Mouse (Mus musculus): Measurements from ENCODE around the gene Slc5a5. TPM values are rescaled to one million over a fixed set of nuclear protein-coding genes. Genes with fewer than 3 reads are reported as not detected.
"Not testable (repeated sequence)": the region's sequence is repeated elsewhere in the genome, so short reads cannot be mapped to it uniquely, and the experiment has no call there.

Slc5a5 gene
- total RNA-seq, 1 experiment from 2014 or later, result not detected

DNA sequence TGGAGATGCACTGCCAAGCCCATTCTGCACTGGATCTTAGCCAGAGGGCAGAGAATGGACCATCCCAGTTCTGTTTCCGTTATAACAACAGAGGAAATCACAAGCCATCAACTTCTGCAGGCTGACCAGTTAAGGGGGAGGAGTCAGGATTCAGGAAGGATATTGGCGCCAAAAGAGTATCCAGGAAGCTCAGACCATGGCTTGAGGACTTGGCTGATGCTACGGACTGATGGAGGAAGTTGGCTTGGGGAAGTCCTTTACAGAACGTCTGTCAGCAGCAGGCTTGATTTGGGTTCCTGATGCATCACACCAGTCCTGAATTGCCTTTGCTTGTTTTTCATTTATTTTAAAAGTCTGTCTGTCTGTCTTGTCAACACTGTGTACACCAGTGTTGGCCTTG lies 12.0 kb upstream of the Slc5a5 start:
- peak; percentile 76 for ATAC-seq (replicated peaks; ENCODE audit: insufficient number of reproducible peaks, low FRiP score, low TSS enrichment, poor library complexity, severe bottlenecking)

DNA sequence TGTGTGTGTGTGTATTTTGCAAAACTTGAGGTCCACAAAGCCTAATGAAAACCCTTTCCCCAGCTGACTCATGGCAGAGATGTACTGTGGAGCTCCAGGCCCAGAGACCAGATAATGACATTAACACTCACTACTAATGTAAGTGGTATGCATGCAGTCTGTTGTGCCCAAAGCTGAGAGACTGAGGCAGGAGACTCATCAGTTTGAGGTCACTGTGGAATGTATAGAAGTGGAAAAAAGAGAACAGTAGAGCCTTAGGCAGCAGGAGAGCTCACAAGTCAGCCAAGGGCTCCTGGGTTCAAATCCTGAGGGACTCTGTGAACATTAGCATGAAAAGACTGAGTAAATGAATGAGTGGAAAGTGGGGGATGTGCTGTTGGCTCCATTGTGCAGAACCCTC lies 11.0 kb upstream of the Slc5a5 start:
- no peak for ATAC-seq (replicated peaks; ENCODE audit: insufficient number of reproducible peaks, low FRiP score, low TSS enrichment, poor library complexity, severe bottlenecking)

DNA sequence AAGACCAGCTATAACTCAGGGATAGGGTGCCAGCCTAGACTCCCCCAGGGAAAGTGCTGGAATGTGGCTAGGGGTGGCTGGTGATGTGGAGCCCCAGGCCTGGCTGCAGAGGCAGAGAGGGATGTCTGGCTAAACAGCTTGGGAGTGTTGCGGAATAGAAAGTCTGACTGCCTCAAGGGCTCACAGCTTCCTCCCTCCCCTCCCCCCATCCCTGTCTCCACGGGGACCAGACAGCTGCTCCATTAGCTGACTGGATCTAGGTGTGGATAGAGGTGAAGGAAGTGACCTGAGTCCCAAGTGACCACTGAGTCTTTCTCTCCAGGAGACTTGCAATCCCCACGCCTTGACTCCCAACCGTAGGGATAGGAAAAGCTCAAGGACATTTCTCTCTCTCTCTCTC lies 10.6 kb upstream of the Slc5a5 start:
- ATAC-seq (replicated peaks; ENCODE audit: insufficient number of reproducible peaks, low FRiP score, low TSS enrichment, poor library complexity, severe bottlenecking), result no peak

DNA sequence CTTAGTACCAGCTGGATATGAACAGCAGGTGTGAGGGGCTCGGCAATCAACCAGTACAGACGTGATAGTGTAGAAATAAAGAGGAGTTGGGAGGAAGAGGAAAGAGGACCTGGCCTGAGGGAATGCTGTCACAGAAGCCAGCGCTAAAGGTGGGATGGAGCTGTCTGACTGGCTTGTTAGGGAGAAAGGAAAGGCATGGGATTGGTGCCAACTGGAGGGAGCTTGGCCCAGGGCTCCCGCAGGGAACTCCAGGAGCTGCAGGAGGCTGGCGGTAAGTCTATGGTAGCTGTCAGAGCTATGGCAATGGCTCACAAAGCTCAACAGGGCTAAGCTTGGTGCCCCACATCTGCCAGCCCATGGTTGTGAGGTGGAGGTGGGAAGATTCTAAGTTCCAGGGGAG lies 9.7 kb upstream of the Slc5a5 start:
- ATAC-seq (replicated peaks; ENCODE audit: insufficient number of reproducible peaks, low FRiP score, low TSS enrichment, poor library complexity, severe bottlenecking), result no peak

DNA sequence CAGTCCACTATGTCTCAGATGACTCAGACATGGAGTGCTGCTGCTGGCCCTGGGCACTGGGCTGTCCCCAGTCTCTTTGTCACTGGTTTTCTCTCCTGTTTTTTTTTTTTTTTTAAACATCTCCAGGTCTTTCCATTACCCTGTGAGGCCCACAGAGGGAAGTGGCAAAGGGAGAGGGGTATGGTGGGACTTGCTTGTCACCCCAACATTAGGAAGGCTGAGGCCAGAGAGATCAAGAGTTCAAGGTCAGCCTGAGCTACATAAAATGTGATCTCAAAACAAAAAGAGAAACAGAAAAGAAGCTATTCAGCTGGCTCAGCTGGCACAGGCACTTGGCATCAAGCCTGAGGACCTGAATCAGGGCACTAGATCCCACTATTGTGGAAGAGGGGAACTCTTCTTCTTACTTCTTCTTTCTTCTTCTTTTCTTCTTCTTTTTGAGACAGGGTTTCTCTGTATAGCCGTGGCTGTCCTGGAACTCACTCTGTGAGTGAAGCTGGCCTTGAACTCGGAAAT lies 8.4 kb upstream of the Slc5a5 start:
- ATAC-seq (replicated peaks; ENCODE audit: insufficient number of reproducible peaks, low FRiP score, low TSS enrichment, poor library complexity, severe bottlenecking), result no peak

DNA sequence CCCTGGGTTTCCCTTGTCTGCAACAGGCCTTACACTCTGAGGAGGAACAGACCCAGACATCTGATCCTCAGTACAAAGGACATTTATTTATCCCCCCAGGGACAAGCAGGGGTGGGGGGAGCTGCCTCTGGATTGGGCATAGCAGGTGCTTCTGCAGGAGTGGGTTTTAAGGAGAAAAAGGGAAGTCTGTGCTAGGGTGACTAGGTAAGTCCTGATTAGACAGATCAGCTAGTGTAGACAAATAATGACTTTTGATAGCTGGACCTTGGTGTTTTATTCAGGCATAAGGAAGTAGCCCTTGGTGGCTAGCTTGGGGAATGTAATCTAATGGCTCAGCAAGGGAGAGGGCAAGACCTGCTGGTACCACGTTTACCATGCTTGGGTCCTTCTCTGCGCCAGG lies 6.7 kb upstream of the Slc5a5 start:
- ATAC-seq (replicated peaks; ENCODE audit: insufficient number of reproducible peaks, low FRiP score, low TSS enrichment, poor library complexity, severe bottlenecking), result no peak

DNA sequence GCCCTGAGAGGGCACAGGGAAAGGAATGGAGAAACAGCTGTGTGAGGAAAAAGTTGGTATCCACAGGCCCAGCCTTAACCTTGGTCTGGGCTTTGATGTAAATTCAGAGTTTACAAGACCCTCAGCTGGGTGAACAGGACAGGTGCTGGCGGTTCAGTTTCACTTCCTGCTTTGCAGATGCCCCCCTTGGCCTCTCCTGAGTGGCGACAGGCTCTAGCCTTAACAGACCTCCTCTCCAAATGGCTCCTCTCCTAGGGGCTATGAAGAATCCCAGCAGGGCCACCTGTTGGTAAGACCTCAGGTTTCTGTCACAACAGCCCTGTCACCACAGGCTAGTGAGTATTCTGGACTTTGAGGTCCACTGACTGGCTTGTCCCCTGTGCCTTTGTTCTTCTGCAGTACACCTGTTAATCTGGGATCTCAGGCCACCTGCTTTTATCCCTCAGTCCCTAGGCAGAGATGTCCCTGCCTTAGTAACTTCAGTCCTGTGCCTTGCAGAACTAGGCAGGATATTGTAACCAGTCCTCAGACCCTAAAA lies 6.2 kb upstream of the Slc5a5 start:
- no peak for ATAC-seq (replicated peaks; ENCODE audit: insufficient number of reproducible peaks, low FRiP score, low TSS enrichment, poor library complexity, severe bottlenecking)

DNA sequence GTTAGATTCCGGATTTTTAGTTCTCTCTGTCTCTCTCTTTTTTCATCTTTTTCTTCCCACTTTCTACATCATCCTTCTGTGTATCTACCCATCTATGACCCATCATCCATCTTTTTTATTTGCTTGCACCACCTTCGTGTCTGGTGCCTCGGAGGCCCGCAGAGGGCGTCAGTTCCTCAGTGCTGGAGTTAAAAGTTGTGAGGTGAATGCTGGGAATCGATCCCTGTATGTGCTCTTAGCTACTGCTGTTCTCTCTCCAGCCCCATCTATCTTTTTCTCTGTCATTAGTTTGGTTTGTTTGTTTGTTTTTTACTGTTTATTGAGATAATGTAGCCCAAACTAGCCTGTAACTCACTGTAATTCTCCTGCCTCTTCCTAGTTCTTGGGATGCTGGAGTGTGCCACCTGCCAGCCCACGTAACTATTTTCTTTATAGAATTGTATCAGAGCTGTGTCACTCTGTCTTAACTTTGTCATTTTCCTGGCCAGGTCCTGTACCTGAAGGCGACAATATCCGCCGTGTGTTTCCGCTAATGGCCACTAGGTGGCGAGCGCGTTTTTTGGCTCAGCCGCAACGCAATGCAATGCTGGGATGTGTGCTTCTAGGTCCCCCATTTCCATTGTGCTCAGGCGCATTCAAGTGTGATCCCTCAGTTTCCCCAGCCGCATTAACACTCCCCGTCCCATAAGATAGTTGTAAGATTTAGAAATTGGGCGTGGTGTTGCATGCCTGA lies 5.3 kb upstream of the Slc5a5 start:
- ATAC-seq (replicated peaks; ENCODE audit: insufficient number of reproducible peaks, low FRiP score, low TSS enrichment, poor library complexity, severe bottlenecking), result peak; percentile 41; the same call in 1 of the 2 replicates

DNA sequence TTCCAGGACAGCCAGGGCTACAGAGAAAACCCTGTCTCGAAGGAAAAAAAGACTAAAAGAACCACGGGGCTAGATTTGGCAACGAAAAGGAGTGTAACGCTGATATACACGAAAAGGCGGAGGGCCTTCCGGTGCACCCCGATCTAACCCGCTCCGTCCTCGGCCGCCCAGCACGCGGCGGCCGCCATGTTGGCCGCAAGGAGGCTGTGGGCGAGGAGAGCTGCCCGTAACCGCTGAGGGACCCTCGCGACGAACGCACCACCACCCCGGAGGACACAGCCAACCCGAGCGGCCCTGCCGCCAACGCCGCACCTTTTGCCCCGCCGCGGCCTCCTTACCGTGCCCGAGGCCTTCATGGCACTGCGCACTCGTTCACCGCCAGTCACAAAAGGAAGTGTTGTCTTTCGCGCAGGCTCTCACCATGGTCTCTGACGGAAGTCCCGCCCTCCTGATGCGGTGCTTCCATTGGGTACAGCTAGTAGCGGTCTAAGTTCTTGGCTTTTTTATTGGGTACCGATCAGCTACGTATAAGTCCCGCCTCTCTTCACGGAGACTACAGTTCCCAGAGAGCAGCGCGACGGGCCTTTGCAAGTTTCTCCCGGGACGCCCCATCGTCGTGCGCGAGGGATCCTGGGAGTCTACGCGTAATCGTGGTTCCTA lies 4.6 kb upstream of the Slc5a5 start, which contains the start of gene Rpl18a:
Gene Rpl18a, minus strand, starts transcription at position 392 of the 660 bp plus-strand sequence.
- peak; percentile 91 for ATAC-seq (replicated peaks; ENCODE audit: insufficient number of reproducible peaks, low FRiP score, low TSS enrichment, poor library complexity, severe bottlenecking)

DNA sequence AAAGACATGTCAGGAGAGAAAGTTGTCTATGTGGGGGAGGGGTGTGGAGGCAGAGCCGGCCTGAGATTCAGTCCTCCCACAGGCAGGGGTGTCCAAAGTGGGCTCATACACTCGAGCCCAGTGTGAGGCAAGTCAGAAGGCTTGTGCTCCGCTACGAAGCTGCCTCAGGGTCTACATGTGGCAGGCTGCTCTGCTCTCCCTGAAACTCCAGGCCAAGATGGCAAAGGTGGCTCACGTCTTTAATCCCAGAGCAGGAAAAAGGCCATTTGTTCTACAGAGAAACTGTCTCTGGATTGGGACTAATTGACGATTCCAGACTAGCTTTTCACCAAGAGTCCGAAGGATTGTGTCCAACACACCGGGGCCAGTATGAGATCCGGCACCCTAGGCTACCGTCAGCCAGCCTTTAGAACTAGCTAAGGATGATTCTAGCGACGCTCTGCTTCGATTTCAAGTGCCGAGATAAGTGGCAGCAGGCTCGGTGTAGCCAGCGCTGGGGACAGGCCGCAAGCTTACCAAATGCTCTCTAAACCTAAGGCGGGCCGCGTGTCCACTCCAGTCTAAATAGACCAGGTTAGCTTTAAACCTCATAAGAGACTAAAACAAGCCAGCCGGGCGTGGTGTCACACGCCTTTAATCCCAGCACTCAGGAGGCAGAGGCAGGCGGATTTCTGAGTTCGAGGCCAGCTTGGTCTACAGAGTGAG lies 3.9 kb upstream of the Slc5a5 start:
- ATAC-seq (replicated peaks; ENCODE audit: insufficient number of reproducible peaks, low FRiP score, low TSS enrichment, poor library complexity, severe bottlenecking), result no peak

DNA sequence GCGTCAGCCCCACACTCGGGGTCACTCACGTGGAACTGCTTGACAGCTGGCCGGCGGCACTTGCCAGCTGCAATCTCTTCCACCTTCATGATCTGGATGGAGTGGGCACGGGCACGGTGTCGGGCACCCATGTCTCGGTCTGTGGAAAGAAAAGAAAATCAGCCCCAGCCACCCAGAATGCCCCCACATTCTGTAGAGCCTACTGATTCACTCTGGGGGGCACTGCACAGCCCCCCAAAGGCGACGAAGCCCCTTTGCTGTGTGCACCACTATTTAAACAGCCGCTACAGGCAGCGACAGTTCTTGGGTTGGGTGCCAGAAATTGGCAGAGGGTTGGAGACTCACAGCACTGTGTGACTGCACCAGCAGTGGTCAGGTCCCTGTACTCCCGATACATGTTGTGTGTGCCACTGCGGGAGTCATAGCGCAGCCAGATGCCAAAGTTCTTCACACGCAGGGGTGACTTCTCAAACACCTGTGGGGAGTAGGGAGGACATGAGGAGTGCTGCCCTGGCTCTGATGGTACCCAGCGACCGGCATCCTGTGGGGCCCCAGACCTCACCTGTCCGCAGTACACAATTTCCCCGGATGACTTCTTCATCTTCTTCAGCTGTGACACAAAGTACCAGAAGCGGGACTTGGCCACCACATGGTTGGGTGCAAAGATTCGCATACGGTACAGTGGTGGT lies 3.2 kb upstream of the Slc5a5 start:
- not testable (repeated sequence) for ATAC-seq (replicated peaks; ENCODE audit: insufficient number of reproducible peaks, low FRiP score, low TSS enrichment, poor library complexity, severe bottlenecking)

DNA sequence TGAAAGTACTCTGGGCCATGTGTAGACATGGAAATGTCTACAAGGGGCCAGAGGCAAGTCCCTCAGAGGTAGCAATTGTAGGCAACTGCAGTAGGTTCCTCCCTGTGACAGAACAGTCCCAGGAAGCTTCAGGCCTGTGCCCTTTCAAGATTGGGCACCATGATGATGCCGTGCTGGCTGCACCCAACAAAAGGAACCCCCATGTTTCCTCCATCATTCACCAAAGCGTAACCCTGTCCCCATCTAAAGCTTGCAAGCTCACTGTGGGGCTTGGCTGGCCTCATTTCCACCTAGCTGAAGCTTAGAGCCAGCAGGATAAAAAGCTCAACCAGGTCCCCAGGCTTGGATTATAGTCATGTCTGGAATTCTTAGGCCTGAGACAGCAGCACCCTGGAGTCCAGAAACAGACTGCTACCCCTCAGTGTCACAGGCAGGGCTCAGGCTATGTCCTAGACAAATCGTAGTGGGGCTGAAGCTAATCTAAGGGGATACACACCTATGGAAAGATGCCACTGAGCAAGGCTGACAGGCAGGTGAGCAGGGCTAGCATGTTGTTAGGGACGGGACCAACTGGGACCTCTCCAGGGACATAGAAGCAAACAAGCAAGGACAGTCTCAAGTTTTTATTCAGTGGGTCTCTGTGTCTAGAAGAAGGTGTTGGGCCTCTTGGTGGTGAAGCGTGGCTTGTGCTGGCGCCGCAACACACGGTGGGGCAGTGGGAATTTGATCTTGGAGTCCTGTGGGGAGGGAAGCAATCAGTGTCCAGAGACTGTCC lies 2.4 kb upstream of the Slc5a5 start:
- no peak for ATAC-seq (replicated peaks; ENCODE audit: insufficient number of reproducible peaks, low FRiP score, low TSS enrichment, poor library complexity, severe bottlenecking)

DNA sequence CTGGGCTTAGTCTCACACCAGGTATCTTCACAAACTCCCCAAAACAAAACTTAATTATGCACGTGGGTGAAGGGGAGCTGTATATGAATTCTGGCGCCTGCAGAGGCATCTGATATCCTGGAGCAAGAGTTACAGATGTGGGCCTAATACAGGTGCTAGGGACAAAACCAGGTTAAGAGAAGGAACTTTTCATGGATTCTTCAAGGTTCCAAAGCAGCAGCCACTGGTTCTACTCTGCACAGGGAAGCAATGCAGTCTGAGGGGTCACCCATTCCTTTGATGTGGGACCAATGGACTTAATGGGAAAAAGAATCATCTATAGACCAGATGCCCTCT lies 1.8 kb upstream of the Slc5a5 start:
- no peak for ATAC-seq (replicated peaks; ENCODE audit: insufficient number of reproducible peaks, low FRiP score, low TSS enrichment, poor library complexity, severe bottlenecking)

DNA sequence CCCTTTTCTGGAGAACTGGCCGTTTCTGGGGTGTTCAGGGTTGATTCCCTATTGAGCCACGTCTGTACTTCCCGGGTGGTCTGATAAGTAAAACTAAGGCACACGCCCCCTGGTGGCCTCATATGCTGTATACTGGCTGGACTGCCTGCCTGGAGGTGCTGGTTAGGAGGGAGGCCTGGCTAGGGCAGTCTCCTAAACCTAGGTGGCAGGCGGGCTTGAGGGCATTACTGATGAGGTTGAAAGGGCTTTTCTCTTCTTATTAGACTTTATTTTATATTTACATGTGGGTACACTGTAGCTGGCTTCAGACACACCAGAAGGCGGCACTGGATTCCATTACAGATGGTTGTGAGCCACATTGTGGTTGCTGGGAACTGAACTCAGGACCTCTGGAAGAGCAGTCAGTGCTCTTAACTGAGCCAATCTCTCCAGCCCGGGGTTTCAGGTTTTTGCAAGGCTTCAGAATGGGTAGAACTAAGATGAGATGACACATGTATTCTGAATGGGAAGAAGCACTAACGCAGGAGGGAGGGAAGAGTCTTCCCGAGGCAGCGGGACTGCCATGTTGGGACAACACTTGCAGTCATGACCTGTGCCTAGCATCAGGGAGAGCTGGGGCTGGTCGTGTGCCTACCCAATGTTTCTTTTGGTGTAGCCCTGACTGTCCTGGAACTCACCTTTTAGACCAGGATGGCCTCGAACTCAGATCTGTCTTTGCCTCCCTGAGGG lies 1.3 kb upstream of the Slc5a5 start:
- ATAC-seq (replicated peaks; ENCODE audit: insufficient number of reproducible peaks, low FRiP score, low TSS enrichment, poor library complexity, severe bottlenecking), result no peak

DNA sequence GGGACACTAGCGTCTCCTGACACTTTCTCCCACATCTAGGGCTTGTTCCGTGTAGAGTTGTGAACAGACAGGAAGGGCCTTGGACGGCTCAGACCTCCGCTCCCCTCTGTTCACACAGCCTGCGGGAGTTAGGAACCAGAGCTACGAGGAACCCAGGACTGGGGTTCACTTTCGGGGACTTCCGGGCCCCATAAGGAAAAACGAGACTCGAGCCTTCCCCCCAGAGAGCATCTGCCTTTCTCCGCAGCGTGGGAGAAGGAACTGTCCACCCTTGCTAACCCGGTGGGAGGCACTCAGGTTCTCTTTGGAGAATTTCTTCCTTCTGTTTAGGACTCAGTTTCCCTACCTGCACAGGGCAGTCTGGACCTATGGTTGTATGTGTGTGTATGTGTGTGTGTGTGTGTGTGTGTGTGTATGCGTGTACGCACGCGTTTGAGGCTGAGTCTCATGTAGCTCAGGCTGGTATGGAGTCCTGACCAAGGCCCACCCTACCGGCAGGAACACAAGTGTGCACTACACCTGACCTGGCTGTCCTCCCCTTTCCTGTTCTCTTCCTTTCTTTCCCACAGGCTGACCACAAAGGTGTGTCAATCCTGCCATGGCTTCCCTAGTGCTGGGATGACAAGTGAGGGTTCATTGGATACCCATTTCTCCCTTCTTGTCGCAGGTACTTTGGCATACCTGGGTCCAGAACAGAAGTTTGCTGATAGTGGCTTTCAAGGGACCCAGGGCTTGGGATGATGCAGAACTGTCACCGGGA lies 519 bp upstream of the Slc5a5 start:
- ATAC-seq (replicated peaks; ENCODE audit: insufficient number of reproducible peaks, low FRiP score, low TSS enrichment, poor library complexity, severe bottlenecking), result no peak

DNA sequence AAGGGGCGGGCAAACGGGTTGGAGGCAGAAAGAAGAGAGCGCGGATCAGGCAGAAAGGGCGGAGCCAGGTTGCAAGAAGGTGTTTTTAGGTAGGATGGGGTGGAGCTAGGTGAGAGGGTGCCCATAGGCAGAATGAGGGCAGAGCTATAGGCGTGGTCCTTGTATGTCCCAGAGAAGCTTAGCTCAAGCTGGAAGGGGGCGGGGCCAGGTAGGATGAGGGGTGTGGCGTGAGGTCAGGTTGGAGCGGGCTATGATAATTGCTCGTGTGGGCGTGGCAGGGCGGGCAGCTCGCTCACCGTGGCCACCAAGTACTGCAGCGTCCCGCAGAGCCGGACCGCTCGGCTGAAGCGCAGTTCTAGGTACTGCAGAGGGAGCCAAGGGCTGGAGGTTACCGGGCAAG lies 1.2 kb downstream of the Slc5a5 start:
- ATAC-seq (replicated peaks; ENCODE audit: insufficient number of reproducible peaks, low FRiP score, low TSS enrichment, poor library complexity, severe bottlenecking), result no peak

DNA sequence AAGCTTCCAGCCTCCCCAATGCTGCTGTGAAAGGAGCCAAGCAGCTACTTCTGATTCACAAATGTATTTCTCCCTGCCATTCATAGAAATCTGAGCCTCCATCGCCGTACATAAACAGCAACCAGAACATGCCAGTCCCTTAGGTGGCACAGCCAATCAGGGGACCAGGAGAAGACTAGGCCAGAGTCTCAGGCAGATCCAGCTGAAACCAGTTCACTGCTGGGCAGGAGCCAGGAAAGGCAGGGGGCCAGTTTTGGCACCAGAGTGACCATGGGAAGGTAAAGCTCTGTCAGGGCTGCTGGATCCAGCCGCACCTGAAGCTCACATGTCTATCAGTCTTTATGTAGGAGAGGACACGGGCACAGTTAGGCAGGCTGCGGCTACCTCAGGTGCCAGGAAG lies 1.9 kb downstream of the Slc5a5 start:
- no peak for ATAC-seq (replicated peaks; ENCODE audit: insufficient number of reproducible peaks, low FRiP score, low TSS enrichment, poor library complexity, severe bottlenecking)
